Mouse (Mus musculus) kidney, embryonic 16.5 days (tissue): ENCODE data around the gene Slc25a45. TPM values are rescaled to one million over a fixed set of nuclear protein-coding genes. Genes with fewer than 3 reads are reported as not detected.

Source experiments
- ATAC-seq: fragments of 200-750 bp; cut with Nextera tagmentation; 2 replicates; pipeline ENCODE4 v1.8.0; 2017; ENCODE audit warnings: moderate TSS enrichment; ENCODE audit not compliant: low FRiP score, low TSS enrichment
- H3K27ac ChIP-seq: fragments of 300-500 bp; sonication (generic); 2 replicates; pipeline ENCODE4 v1.5.1; 2014; ENCODE audit warnings: low read length
- H3K27me3 ChIP-seq: fragments of 300-500 bp; sonication (generic); 2 replicates; pipeline ENCODE4 v1.6.1; 2014; ENCODE audit warnings: low read length, control low read depth, mixed read lengths; ENCODE audit not compliant: insufficient read depth
- H3K36me3 ChIP-seq: fragments of 300-500 bp; sonication (generic); 2 replicates; pipeline ENCODE4 v1.6.1; 2014; ENCODE audit warnings: low read length, control low read depth, mixed read lengths; ENCODE audit not compliant: insufficient read depth
- H3K4me1 ChIP-seq: fragments of 300-500 bp; sonication (generic); 2 replicates; pipeline ENCODE4 v1.6.1; 2014; ENCODE audit warnings: low read length, control low read depth, mixed read lengths; ENCODE audit not compliant: insufficient read depth
- H3K4me2 ChIP-seq: fragments of 300-500 bp; sonication (generic); replicated peaks from 2 replicates; pipeline ENCODE4 v1.6.1; 2014; ENCODE audit warnings: low read depth, low read length
- H3K4me3 ChIP-seq: fragments of 300-500 bp; sonication (generic); 2 replicates; pipeline ENCODE4 v1.5.1; 2014; ENCODE audit warnings: mild to moderate bottlenecking, low read length
- H3K9ac ChIP-seq: fragments of 300-500 bp; sonication (generic); replicated peaks from 2 replicates; pipeline ENCODE4 v1.6.1; 2014; ENCODE audit warnings: low read length
- H3K9me3 ChIP-seq: fragments of 300-500 bp; sonication (generic); 2 replicates; pipeline ENCODE4 v1.6.1; 2016; ENCODE audit warnings: low read length, control low read depth
- WGBS: fragments of 180-500 bp; shearing (Covaris S2); extraction: QIAGEN DNeasy Blood & Tissue Kit; methylation state at CpG from one replicate; pipeline ENCODE4 v1.1.7; 2014; 5-methylcytosine and 5-hydroxymethylcytosine counted together
- polyA plus RNA-seq: library from polyadenylated mRNA; unstranded; fragments of >200 nt; fragmentation: Nextera tagmentation; extraction: Ambion mirVana; gene quantifications from 2 replicates; pipeline ENCODE4 v1.2.1, GENCODE M21; 2015

Slc25a45 gene
- polyA plus RNA-seq, 1 experiment from 2014 or later, result 15.7 TPM

- ATAC-seq, result peak; percentile 94
- Histone ChIP-seq H3K9me3 (no peaks in the 10 kb centered on the region), H3K27ac (peak within 1 kb of the TSS; percentile 86), H3K4me1 (peaks cover 62% of the 10 kb centered on the region), H3K4me2 (peak within 1 kb of the TSS; percentile 91), H3K36me3 (no peaks in the 10 kb centered on the region), H3K4me3 (peak within 1 kb of the TSS; percentile 75), H3K27me3 (no peaks in the 10 kb centered on the region), H3K9ac (peak within 1 kb of the TSS; percentile 84)
- under 1% methylated on average over 18 of the region's 18 CpGs for WGBS
Observed at GRCm38 (mm10) chr19:5924713-5925093, 47.1 kb downstream of the Slc25a45 start, which contains the start of gene Cdc42ep2. TSS of gene Cdc42ep2 (minus strand) at chr19:5924816.

- Histone ChIP-seq H3K4me2 (peak overlapping the region; percentile 91), H3K9ac (peak overlapping the region; percentile 84), H3K36me3 (no peaks in the 10 kb centered on the region), H3K4me3 (peak overlapping the region; percentile 75), H3K27me3 (no peaks in the 10 kb centered on the region), H3K9me3 (no peaks in the 10 kb centered on the region), H3K4me1 (peaks cover 68% of the 10 kb centered on the region), H3K27ac (peak overlapping the region; percentile 86)
- 32% methylated on average over 11 of the region's 11 CpGs for WGBS
- ATAC-seq, result no peak
Observed at GRCm38 (mm10) chr19:5925311-5925855, 47.8 kb downstream of the Slc25a45 start.

GRCm38 (mm10) chr19:5927026-5927425, 49.4 kb downstream of the Slc25a45 start:
- WGBS, result 61% methylated on average over 11 of the region's 11 CpGs
- ATAC-seq, result no peak
- Histone ChIP-seq H3K4me1 (peaks cover 69% of the 10 kb centered on the region), H3K27me3 (no peaks in the 10 kb centered on the region), H3K9me3 (no peaks in the 10 kb centered on the region), H3K4me3 (no peak overlapping the region), H3K27ac (peak overlapping the region; percentile 57; the same call in 1 of the 2 replicates), H3K36me3 (no peaks in the 10 kb centered on the region), H3K9ac (no peak overlapping the region), H3K4me2 (no peak overlapping the region)

GRCm38 (mm10) chr19:5927532-5927931, 49.9 kb downstream of the Slc25a45 start:
- no peaks in the 10 kb centered on the region for H3K27me3 ChIP-seq
- H3K36me3 ChIP-seq, result no peaks in the 10 kb centered on the region
- ATAC-seq, result no peak
- no peaks in the 10 kb centered on the region for H3K9me3 ChIP-seq
- 49% methylated on average over 8 of the region's 8 CpGs for WGBS
- H3K4me3 ChIP-seq, result no peak overlapping the region
- peaks cover 64% of the 10 kb centered on the region for H3K4me1 ChIP-seq
- peak overlapping the region; percentile 57; the same call in 1 of the 2 replicates for H3K27ac ChIP-seq
- no peak overlapping the region for H3K4me2 ChIP-seq
- H3K9ac ChIP-seq, result no peak overlapping the region

GRCm38 (mm10) chr19:5928104-5928503, 50.5 kb downstream of the Slc25a45 start:
- Histone ChIP-seq H3K9me3 (no peaks in the 10 kb centered on the region), H3K4me1 (peaks cover 58% of the 10 kb centered on the region), H3K27ac (peak overlapping the region; percentile 92; the same call in 1 of the 2 replicates), H3K4me2 (no peak overlapping the region), H3K36me3 (no peaks in the 10 kb centered on the region), H3K27me3 (no peaks in the 10 kb centered on the region), H3K4me3 (no peak overlapping the region), H3K9ac (no peak overlapping the region; the same call in 1 of the 2 replicates)
- 57% methylated on average over 6 of the region's 6 CpGs for WGBS
- no peak for ATAC-seq

GRCm38 (mm10) chr19:5928546-5928945, 50.9 kb downstream of the Slc25a45 start:
- H3K4me3 ChIP-seq, result no peak overlapping the region
- ATAC-seq, result no peak
- H3K4me2 ChIP-seq, result no peak overlapping the region
- H3K9me3 ChIP-seq, result no peaks in the 10 kb centered on the region
- H3K27ac ChIP-seq, result peak overlapping the region; percentile 92
- H3K4me1 ChIP-seq, result peaks cover 54% of the 10 kb centered on the region
- 42% methylated on average over 3 of the region's 3 CpGs for WGBS
- no peaks in the 10 kb centered on the region for H3K36me3 ChIP-seq
- no peaks in the 10 kb centered on the region for H3K27me3 ChIP-seq
- no peak overlapping the region; the same call in 1 of the 2 replicates for H3K9ac ChIP-seq

GRCm38 (mm10) chr19:5929634-5930596, 52.3 kb downstream of the Slc25a45 start:
- Histone ChIP-seq H3K4me2 (peak overlapping the region; percentile 26), H3K4me1 (peaks cover 52% of the 10 kb centered on the region), H3K4me3 (no peak overlapping the region), H3K9me3 (no peaks in the 10 kb centered on the region), H3K27me3 (no peaks in the 10 kb centered on the region), H3K36me3 (no peaks in the 10 kb centered on the region), H3K9ac (peak overlapping the region; percentile 2; the same call in 1 of the 2 replicates), H3K27ac (peak overlapping the region; percentile 92)
- WGBS, result 19% methylated on average over 14 of the region's 14 CpGs
- ATAC-seq, result peak; percentile 78

GRCm38 (mm10) chr19:5935266-5935665, 57.7 kb downstream of the Slc25a45 start:
- H3K9ac ChIP-seq, result peak overlapping the region; percentile 39
- H3K4me3 ChIP-seq, result no peak overlapping the region
- H3K36me3 ChIP-seq, result no peaks in the 10 kb centered on the region
- H3K27ac ChIP-seq, result peak overlapping the region; percentile 67
- H3K27me3 ChIP-seq, result no peaks in the 10 kb centered on the region
- ATAC-seq, result peak; percentile 91
- 7% methylated on average over 3 of the region's 3 CpGs for WGBS
- 0 out of 2 replicates have a peak overlapping the region, but pooled peaks have one; percentile 17 for H3K4me2 ChIP-seq
- H3K9me3 ChIP-seq, result no peaks in the 10 kb centered on the region
- peaks cover 49% of the 10 kb centered on the region for H3K4me1 ChIP-seq
